Mouse (Mus musculus): Measurements from ENCODE around the gene Chd3. TPM values are rescaled to one million over a fixed set of nuclear protein-coding genes. Genes with fewer than 3 reads are reported as not detected.

Chd3 gene
- polyA plus RNA-seq (2012; rRNA removed) = 33.5 and 44.3 TPM in 2 replicates

DNA sequence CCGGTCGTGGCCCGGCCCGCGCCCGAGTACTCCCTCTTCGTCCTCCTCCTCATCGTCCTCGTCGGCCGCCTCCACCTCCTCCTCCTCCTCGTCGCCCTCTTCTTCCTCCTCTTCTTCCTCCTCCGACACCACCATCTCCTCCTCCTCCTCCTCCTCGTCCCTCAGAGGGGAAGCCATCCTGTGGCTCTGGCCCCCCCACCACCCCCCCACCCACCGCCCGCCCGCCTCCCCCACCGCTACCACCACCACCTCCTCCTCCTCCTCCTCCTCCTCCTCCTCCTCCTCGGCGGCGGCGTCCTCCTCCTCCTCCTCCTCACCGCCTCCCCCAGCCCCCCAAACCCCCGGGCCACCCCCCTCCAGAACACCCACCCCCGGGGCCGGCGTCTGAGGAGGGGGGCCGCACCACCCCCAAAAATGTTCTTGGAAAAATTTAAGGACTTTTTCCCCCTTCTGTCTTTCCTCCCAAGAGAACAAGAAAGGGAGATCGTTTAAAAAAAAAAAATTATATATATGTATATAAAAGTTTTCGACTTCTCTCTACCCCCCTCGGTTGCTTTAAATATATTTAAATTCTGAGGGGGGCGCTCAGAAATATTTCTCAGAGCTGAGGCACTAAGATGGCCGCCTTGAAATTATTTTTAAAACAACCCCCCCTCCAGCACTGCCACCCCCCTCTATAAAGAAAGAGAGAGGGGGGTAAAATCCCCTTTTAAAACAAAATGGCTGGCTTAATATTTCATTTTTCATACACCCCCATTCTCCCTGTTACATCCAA lies at the start of gene Chd3:
TSS of gene Chd3 (minus strand) at position 192 of the 775 bp plus-strand sequence.

DNA sequence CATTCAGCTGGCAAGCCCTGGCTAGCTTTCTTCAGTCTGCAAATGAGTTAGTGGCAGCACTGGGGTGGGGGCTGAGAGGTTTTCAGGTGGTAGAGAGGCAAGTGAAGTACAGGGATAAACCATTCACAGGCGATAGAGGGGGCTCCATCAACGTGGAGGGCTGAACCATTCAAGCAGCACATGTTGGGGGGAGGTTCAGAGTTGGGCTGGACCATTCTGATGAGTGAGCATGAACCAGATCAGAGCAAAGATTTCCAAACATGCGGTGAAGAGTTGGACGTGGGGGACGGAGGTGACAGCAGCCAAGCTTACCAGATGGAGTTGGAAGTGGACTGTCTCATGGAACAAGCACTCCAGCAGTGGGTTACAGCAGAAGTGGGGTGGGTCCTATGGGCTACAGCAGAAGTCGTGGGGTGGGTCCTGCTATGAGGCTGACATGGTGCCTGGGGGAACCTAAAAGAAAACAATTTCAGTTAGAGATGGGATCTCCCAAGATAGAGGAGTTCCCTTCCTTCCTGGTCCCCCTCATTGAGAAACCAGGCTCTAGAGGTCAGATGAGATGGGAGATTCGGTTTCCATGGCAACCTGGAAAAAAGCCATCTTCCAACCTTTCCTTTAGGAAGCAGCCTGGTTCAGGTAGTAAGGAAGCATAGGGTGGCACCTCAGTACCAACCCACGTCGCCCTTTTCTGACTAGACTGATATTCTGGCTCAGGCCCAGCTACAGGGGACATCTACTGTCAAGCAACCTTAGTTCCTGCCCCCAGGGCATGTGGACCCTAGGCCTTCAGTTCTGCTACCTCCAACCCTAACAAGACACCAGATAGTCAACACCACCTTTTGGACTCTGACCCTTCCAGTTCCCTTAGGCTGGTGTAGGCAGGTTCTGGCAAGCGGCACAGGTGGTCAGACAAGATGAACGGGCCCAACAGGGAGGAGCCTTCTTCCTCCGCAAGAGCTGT lies 44.3 kb upstream of the Chd3 start, which contains the start of gene Kdm6b:
TSS of gene Kdm6b (minus strand) at position 455 of the 961 bp plus-strand sequence.

DNA sequence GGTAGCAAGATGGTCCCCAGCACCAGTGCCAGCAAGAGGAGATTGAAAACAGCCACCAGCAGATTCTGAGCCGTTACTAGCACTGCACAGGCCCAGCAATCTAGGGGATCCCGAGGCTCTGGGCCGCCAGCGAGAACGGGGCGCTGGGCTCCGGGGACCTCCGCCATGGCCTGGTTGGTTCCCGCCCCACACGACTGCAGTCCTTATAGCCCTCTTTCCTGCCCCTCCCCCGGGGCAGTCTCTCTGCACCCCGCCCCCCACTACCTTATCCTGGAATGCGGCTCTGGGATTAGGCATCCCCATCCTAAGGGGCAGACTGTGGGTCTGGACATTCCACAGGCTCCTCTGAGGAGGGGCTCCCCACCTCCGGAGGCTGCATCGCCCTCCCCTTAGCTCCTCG lies 28.9 kb upstream of the Chd3 start, which contains the start of gene Tmem88:
TSS of gene Tmem88 (minus strand) at position 176 of the 400 bp plus-strand sequence.

DNA sequence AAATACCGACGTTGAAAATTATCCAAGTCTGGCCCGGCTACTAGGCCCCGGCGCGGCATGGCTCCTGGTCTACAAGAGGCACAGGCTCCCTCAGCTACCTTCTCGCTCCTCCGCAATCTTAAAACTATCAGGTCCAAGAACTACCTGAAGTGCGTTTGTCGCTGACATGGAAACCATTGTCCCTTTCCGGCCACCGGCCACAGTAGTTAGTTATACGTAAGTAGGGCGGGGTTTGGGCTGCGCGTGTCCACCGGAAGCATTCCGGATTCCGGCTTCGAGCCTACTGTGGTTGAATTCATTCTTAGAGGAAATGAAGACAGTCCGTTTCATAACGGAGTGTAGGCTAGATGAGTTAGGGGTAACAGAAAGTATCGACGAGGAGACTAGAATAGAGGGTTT lies 26.0 kb upstream of the Chd3 start, which contains the start of the genes Naa38 and Cyb5d1:
TSS of gene Naa38 (plus strand) at position 253 of the 399 bp plus-strand sequence.
TSS of gene Cyb5d1 (minus strand) at position 397 of the 399 bp plus-strand sequence.

DNA sequence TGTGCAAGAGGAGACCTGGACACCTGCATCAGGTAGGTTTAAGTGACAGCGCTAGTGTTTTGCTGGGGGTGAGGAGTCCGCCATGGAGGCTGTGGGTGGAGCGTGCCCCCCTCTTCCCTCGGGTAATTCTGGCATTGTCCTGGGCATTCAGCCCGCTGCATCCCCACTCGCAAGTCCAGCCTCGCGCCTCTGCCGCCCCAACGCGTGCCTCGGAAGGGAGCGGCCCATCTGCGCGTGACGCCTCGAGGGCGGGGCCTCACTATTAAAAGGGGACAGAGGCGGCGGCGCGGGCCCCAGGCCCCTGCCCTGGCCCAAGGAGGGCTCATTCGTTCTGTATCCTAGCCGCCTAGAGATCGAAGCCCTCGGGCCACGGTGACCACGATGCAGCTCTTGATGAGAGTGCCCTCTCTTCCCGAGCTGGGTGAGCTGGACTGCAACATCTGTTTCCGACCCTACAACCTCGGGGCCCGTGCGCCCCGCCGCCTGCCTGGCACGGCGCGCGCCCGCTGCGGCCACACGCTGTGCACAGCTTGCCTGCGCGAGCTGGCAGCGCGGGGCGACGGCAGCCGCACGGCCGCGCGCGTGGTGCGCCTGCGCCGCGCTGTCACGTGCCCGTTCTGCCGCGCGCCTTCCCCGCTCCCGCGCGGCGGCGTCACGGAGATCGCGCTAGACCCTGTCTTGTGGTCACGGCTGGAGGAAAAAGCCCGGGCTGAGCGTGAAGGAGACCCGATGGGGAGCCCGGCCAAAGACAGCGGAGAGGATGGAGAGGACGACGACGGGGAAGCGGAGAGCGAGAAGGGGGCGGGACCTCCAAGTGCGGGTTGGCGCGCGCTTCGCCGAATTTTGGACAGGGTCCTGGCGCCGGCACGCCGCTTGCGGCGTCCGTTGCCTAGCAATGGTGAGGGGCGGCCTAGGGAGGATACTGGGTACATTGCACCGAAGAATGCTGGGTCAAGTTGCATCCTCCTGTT lies 28.8 kb downstream of the Chd3 start, which contains the start of gene Rnf227:
TSS of gene Rnf227 (plus strand) at position 301 of the 971 bp plus-strand sequence.

DNA sequence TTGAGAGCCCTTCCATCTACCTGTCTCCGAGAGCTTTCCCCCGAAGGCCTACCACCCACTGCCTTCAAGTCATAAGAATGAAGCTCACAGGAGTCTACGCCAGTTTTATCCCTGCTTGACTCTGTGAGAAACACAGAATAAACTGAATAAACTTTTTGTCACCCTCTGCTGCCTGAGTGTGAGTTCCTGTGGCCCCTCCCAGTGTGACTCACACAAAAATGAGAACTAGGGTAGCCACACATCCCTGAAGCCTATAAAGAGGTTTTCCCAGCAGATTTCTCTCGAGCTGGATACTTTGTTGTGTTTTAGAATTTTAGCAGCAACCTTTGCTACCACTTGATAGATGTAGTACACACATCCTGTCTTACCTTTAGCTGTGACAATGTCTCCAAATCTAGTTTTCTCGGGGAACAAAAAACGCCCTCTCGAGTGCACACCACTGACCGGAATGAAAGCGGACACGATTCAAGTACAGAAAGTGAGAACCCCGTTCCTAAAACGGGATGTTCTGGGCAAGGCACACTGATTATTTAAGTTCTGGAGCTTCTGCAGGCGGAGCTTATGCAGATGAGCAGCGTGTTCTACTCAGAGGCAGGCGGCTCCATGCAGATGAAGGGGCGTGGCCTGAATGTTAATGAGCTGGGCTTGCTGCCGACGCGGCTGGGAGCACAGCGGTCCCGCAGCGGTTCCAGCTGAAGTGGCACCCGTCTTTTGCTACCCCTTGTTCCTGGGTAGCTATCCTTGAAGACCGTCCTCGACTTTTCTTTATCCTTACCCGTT lies 43.4 kb downstream of the Chd3 start, which contains the start of gene Kcnab3:
TSS of gene Kcnab3 (plus strand) at position 631 of the 780 bp plus-strand sequence.

DNA sequence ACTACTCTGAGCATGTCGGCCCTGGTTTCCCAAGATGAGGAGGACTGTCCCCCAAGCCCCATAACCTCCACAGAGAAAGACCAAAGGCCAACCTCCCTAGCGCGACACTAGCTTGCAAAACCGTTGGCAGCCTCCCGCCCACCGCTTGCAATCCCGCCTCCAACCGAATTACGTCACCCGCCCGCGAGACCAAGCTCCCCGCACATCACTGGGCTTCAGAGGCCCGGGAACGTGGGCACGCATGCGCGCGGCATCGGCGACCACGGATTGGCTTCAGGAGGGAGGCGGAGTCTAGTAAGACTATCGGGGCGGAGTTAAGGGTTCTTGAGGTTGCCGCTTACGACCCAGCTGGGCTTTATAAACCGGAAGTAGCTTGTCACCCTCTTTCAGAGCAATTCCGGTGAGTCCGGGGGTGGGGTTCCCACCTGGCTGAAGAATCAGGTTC lies 45.5 kb downstream of the Chd3 start, which contains the start of the genes Cntrob and Trappc1:
TSS of gene Cntrob (minus strand) at position 109 of the 445 bp plus-strand sequence.
TSS of gene Trappc1 (plus strand) at position 314 of the 445 bp plus-strand sequence.

Other genes with a start within 250 kb of the Chd3 start
- 0.15 and 0.19 TPM in 2 replicates for gene Hes7, start 249.0 kb downstream of the Chd3 start, polyA plus RNA-seq (2012; rRNA removed)
- gene 9130213A22Rik, start 246.8 kb downstream of the Chd3 start, polyA plus RNA-seq (2012; rRNA removed) = 0.11 and 0.12 TPM in 2 replicates
- 0.10 and 0.26 TPM in 2 replicates for gene Aloxe3, start 243.5 kb downstream of the Chd3 start, polyA plus RNA-seq (2012; rRNA removed)
- not detected in 2 replicates for gene Alox12b, start 212.4 kb downstream of the Chd3 start, polyA plus RNA-seq (2012; rRNA removed)
- 0.01 TPM in 1 of 2 replicates, not detected in the other for gene Alox8, start 171.6 kb downstream of the Chd3 start, polyA plus RNA-seq (2012; rRNA removed)
- gene Gucy2e, start 132.4 kb downstream of the Chd3 start, polyA plus RNA-seq (2012; rRNA removed) = under 0.01 TPM in 1 of 2 replicates, not detected in the other
- gene Cntrob, start 45.6 kb downstream of the Chd3 start, polyA plus RNA-seq (2012; rRNA removed) = 5.7 and 6.8 TPM in 2 replicates
- gene Trappc1, start 45.4 kb downstream of the Chd3 start, polyA plus RNA-seq (2012; rRNA removed) = 44.6 and 47.5 TPM in 2 replicates
- gene Kcnab3, start 43.1 kb downstream of the Chd3 start, polyA plus RNA-seq (2012; rRNA removed) = 0.18 and 0.22 TPM in 2 replicates
- 0.41 and 0.54 TPM in 2 replicates for gene Rnf227, start 28.9 kb downstream of the Chd3 start, polyA plus RNA-seq (2012; rRNA removed)
- 61.1 and 63.4 TPM in 2 replicates for gene Naa38, start 26.1 kb upstream of the Chd3 start, polyA plus RNA-seq (2012; rRNA removed)
- gene Cyb5d1, start 26.2 kb upstream of the Chd3 start, polyA plus RNA-seq (2012; rRNA removed) = 8.2 and 9.5 TPM in 2 replicates
- gene Tmem88, start 28.8 kb upstream of the Chd3 start, polyA plus RNA-seq (2012; rRNA removed) = 6.4 and 7.4 TPM in 2 replicates
- gene Kdm6b, start 44.3 kb upstream of the Chd3 start, polyA plus RNA-seq (2012; rRNA removed) = 1.1 and 1.6 TPM in 2 replicates
- 0.20 and 0.22 TPM in 2 replicates for gene Dnah2, start 179.7 kb upstream of the Chd3 start, polyA plus RNA-seq (2012; rRNA removed)
- gene Efnb3, start 190.8 kb upstream of the Chd3 start, polyA plus RNA-seq (2012; rRNA removed) = 0.58 and 0.60 TPM in 2 replicates
- 6.5 and 6.7 TPM in 2 replicates for gene Wrap53, start 210.8 kb upstream of the Chd3 start, polyA plus RNA-seq (2012; rRNA removed)
- gene Trp53, start 211.0 kb upstream of the Chd3 start, polyA plus RNA-seq (2012; rRNA removed) = 51.0 and 51.9 TPM in 2 replicates
- gene Atp1b2, start 236.5 kb upstream of the Chd3 start, polyA plus RNA-seq (2012; rRNA removed) = 5.7 and 7.2 TPM in 2 replicates
- gene Shbg, start 248.5 kb upstream of the Chd3 start, polyA plus RNA-seq (2012; rRNA removed) = 2.6 and 2.9 TPM in 2 replicates